Mouse (Mus musculus) heart, adult 2 months (tissue): ENCODE results near the gene Xpo5.

Source experiments
- CTCF ChIP-seq: fragments of 200-600 bp; IDR thresholded peaks from 2 replicates; pipeline ENCODE4 v1.8.1; 2022; ENCODE audit warnings: antibody characterized with exemption, mild to moderate bottlenecking, moderate library complexity
- POLR2A ChIP-seq: fragments of 200-500 bp; IDR thresholded peaks from 2 replicates; pipeline ENCODE4 v1.6.1; 2011; ENCODE audit warnings: mild to moderate bottlenecking, low read depth, low read length, control low read depth; ENCODE audit not compliant: insufficient read depth

- TF ChIP-seq POLR2A: no peak
- no peak for TF ChIP-seq CTCF
Measured at GRCm38 (mm10) chr17:46188829-46189228, 13.8 kb upstream of the Xpo5 start.
